Mouse (Mus musculus): ENCODE measurements around the gene Cysltr2. TPM values are rescaled to one million over a fixed set of nuclear protein-coding genes. Genes with fewer than 3 reads are reported as not detected.

The Cysltr2 gene
- polyA plus RNA-seq, 1 experiment from 2014 or later = 0.24 TPM

GRCm38 (mm10) chr14:72985113-72985512, 63.8 kb downstream of the Cysltr2 start:
- 64% methylated on average over 5 of the region's 5 CpGs for WGBS (ENCODE audit: insufficient replicate concordance)
- Histone ChIP-seq H3K9me3 (replicated peaks) (no peaks in the 10 kb centered on the region), H3K4me1 (replicated peaks) (0 out of 2 replicates have a peak, but pooled peaks cover 3% of the 10 kb centered on the region), H3K27me3 (no peaks in the 10 kb centered on the region), H3K36me3 (no peaks in the 10 kb centered on the region), H3K4me3 (replicated peaks) (no peak overlapping the region), H3K27ac (no peak overlapping the region), H3K9ac (no peak overlapping the region), H3K4me2 (no peak overlapping the region)
- DNase-seq = no peak
- no peak for ATAC-seq (ENCODE audit: low read depth)

- H3K36me3 ChIP-seq = no peaks in the 10 kb centered on the region
- no peak overlapping the region for H3K9ac ChIP-seq
- no peak overlapping the region for H3K4me3 ChIP-seq (replicated peaks)
- H3K9me3 ChIP-seq (replicated peaks) = no peaks in the 10 kb centered on the region
- peak overlapping the region; percentile 32; the same call in 1 of the 2 replicates for H3K4me2 ChIP-seq
- WGBS (ENCODE audit: insufficient replicate concordance) = 14% methylated on average over 11 of the region's 11 CpGs
- 0 out of 2 replicates have a peak, but pooled peaks cover 3% of the 10 kb centered on the region for H3K4me1 ChIP-seq (replicated peaks)
- H3K27me3 ChIP-seq = no peaks in the 10 kb centered on the region
- DNase-seq (no peak), ATAC-seq (ENCODE audit: low read depth) (no peak)
- no peak overlapping the region for H3K27ac ChIP-seq
Observed at GRCm38 (mm10) chr14:72983456-72983855, 65.5 kb downstream of the Cysltr2 start.

- ATAC-seq (ENCODE audit: low read depth) (no peak), DNase-seq (no peak)
- Histone ChIP-seq H3K9me3 (replicated peaks) (no peaks in the 10 kb centered on the region), H3K4me2 (peak overlapping the region; percentile 32; the same call in 1 of the 2 replicates), H3K27me3 (no peaks in the 10 kb centered on the region), H3K4me1 (replicated peaks) (0 out of 2 replicates have a peak, but pooled peaks cover 3% of the 10 kb centered on the region), H3K27ac (no peak overlapping the region), H3K36me3 (no peaks in the 10 kb centered on the region), H3K4me3 (replicated peaks) (no peak overlapping the region), H3K9ac (no peak overlapping the region)
- 66% methylated on average over 12 of the region's 12 CpGs for WGBS (ENCODE audit: insufficient replicate concordance)
Observed at GRCm38 (mm10) chr14:72982981-72983436, 65.9 kb downstream of the Cysltr2 start.

- H3K36me3 ChIP-seq = no peaks in the 10 kb centered on the region
- no peak for DNase-seq
Observed at GRCm38 (mm10) chr14:72980761-72981160, 68.2 kb downstream of the Cysltr2 start.

GRCm38 (mm10) chr14:72980106-72980505, 68.8 kb downstream of the Cysltr2 start:
- Histone ChIP-seq H3K4me1 (replicated peaks) (0 out of 2 replicates have a peak, but pooled peaks cover 3% of the 10 kb centered on the region), H3K4me2 (no peak overlapping the region), H3K27me3 (no peaks in the 10 kb centered on the region), H3K36me3 (no peaks in the 10 kb centered on the region), H3K9me3 (replicated peaks) (no peaks in the 10 kb centered on the region), H3K27ac (no peak overlapping the region), H3K9ac (no peak overlapping the region), H3K4me3 (replicated peaks) (no peak overlapping the region)
- 87% methylated on average over 29 of the region's 29 CpGs for WGBS (ENCODE audit: insufficient replicate concordance)
- DNase-seq = no peak
- ATAC-seq (ENCODE audit: low read depth) = no peak

More at GRCm38 (mm10) chr14:72980761-72981160, 68.2 kb downstream of the Cysltr2 start:
- Histone ChIP-seq H3K4me2 (no peak overlapping the region), H3K9ac (no peak overlapping the region), H3K27me3 (no peaks in the 10 kb centered on the region), H3K27ac (no peak overlapping the region), H3K9me3 (replicated peaks) (no peaks in the 10 kb centered on the region), H3K4me1 (replicated peaks) (0 out of 2 replicates have a peak, but pooled peaks cover 3% of the 10 kb centered on the region), H3K4me3 (replicated peaks) (no peak overlapping the region)
- 54% methylated on average over 3 of the region's 3 CpGs for WGBS (ENCODE audit: insufficient replicate concordance)
- ATAC-seq (ENCODE audit: low read depth) = no peak

GRCm38 (mm10) chr14:72976111-72976510, 72.8 kb downstream of the Cysltr2 start:
- Histone ChIP-seq H3K9me3 (replicated peaks) (no peaks in the 10 kb centered on the region), H3K9ac (no peak overlapping the region), H3K36me3 (no peaks in the 10 kb centered on the region), H3K27ac (no peak overlapping the region), H3K27me3 (no peaks in the 10 kb centered on the region), H3K4me3 (replicated peaks) (no peak overlapping the region), H3K4me2 (no peak overlapping the region), H3K4me1 (replicated peaks) (no peaks in the 10 kb centered on the region)
- no peak for DNase-seq
- WGBS (ENCODE audit: insufficient replicate concordance) = 52% methylated on average over 2 of the region's 2 CpGs
- no peak for ATAC-seq (ENCODE audit: low read depth)

Other genes starting within 250 kb of the Cysltr2 start
- 20.2 and 25.1 TPM in 2 replicates for gene Rcbtb2, start 73.9 kb upstream of the Cysltr2 start, polyA plus RNA-seq (2015; fragmentation: Nextera tagmentation; extraction: Ambion mirVana)
- gene Lpar6, start 188.8 kb upstream of the Cysltr2 start, polyA plus RNA-seq (2015; fragmentation: Nextera tagmentation; extraction: Ambion mirVana) = 3.9 and 5.5 TPM in 2 replicates